Mouse (Mus musculus) CD4-positive, CD25-positive, alpha-beta regulatory T cell, adult 2 months (primary cell): ENCODE data around the gene Tigd2.

Experiments used
- DNase-seq: peaks from one replicate; pipeline ENCODE4 v3.0.0-alpha.2; 2012; ENCODE audit warnings: low read depth, low spot score

The Tigd2 gene

DNA sequence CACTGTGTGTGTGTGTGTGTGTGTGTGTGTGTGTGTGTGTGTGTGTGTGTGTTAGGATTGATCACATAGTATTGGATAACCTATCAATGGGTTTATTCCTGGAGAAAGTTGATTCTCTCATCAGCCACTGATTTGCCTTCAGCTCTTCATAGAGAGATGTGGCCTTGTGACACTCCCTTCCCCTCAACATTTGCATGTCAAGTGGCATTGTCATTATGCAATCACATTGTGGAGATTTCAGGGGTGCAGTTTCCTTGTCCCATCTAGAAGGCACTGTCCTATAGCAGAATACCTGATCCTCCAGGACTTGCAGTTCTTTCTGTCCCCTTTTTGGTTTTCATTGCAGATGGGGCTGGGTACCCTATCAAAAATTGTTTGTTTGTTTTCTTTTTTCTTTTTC is 41.9 kb downstream of the Tigd2 start:
- peak; percentile 6 for DNase-seq

DNA sequence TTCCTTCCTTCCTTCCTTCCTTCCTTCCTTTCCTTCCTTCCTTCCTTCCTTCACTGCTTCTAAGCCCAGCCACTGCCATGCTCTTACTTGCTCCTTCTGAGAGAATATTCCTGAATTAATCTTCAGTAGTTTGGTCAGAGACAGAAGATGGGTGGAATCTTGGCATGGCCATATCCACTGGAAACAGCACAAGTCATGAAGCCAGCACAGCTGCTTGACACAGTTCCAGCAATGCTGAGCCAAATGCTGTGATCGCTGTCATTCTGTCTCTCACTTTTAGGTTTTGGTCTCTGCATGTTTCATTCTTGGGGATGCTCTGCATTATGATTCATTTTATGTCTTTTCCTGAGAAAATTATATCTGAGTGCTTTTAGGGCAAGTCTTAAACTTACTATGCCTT is 47.2 kb downstream of the Tigd2 start:
- DNase-seq, result no peak
